Mouse (Mus musculus): ENCODE results near the gene Tstd1.

Tstd1 gene

DNA sequence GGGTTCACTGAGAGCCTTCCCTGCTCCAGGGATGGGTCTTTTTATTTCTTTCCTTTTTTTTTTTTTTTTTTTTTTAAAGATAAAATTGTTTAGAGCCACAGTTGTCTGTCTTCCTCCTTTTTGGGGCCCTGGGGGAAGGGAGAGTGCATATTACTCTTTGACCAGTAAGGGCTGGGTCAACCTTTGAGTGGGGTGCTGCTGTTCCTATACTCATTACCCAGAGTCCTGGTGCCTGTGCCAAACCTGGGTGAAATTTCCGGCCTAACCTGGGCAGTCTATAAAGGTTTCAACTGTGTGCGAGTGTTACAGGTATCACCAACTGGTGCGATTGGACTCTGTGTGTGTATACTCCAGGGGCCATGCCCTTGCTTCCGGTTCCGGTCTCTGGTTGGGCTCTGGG is at the start of gene Tstd1:
Gene Tstd1 (plus strand): TSS at position 213 of the 400 bp plus-strand sequence.
- no peak for DNase-seq (ENCODE audit: low spot score)

DNA sequence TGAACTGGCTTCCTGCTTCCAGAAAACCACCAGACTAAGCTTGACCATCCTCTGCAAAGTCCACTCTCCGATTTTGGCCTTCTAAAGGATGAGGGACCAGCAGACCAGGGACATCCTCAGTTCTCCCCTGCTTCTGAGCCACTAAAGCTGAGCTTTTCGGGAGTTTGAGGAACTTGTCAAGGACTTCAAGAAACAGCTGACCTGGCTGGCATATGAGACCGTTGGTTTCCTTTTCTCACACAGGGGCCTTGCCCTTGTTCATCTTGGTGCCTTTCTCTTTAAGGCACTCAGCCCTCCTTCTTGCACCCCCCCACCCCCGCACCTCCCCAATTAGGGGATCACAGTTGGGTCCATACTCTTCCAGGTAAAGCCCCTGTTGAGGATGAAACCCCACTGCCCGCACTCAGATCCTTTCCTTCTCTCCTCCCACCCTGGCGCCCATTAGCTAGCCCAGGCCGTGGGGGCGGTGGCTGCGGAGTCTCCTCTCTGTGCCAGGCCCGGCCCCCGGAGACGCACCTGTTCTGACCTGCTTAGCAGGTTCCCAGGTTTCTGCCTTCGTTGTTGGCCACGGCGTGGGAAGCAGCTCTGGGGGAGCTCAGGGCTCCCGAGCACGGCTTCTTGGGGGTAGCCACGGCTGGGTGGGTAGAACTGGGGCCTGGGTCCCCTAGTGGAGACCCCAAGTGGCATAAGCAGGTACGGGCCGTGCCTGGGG is 48.7 kb upstream of the Tstd1 start, which contains the start of gene Nectin4:
Gene Nectin4 (plus strand): TSS at position 255 of the 712 bp plus-strand sequence.
- peak; percentile 40 for DNase-seq (ENCODE audit: low spot score)

DNA sequence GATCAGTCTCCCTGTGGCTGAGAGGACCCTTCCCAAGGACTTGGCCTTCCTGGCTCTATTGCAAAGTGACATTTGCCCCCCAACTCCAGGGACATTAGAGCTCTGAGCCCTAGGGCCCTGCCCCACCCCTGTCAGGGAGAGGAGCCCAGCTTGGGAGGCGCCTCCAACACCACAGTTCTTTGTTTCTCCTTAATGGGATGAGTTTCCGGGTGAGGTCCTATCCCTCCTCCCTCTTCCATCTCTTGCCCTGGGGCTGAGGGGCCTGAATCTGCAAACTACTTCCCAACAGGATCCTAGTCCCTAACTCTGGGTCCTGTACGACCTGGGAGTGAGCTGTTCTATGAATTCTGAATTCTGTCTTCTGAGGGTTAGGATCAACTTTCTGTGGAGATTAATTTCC is 45.8 kb upstream of the Tstd1 start:
- DNase-seq (ENCODE audit: low spot score), result no peak

DNA sequence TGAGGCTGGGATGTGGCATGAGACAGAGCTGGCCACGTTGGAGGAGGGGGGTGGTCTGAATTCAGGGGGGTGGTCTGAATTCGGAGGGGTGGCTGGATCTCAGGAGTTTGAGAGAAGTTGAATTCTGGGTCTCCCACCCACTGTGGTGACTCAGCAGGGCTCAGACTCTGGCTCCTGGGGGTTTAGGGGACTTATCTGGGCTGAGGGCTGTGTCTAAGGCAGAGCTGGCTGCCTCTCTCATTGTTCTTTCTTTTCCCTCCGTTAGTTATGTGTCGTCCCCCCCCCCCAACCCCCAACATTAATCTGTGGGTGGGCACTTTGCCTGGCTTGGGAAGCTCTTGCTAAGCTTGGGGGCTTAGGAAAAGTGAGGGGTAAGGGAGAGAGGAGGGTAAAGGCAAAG is 44.7 kb upstream of the Tstd1 start:
- DNase-seq (ENCODE audit: low spot score), result no peak

DNA sequence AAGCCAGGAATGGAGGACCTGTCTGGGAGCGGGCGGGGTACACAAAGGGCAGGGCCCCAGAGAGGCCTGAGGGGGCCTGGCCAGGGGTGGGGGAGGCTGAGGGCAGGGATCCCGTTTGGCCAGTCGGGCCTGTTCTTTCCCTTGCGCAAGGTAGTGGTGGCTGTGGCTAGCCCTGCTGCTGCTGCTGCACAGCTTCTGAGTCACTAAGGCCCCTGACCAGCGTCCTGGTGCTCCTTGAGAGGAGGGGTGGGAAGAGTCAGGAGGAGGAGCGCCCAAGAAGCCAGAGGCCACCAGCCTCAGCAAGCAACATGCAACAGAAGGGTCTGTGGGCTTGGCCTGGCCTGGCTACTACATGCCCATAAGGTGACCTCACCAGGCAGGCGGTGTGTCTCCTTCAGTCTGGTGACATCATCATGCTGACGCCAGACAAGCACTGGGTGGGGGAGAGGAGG is 43.0 kb upstream of the Tstd1 start:
- DNase-seq (ENCODE audit: low spot score), result peak; percentile 64

DNA sequence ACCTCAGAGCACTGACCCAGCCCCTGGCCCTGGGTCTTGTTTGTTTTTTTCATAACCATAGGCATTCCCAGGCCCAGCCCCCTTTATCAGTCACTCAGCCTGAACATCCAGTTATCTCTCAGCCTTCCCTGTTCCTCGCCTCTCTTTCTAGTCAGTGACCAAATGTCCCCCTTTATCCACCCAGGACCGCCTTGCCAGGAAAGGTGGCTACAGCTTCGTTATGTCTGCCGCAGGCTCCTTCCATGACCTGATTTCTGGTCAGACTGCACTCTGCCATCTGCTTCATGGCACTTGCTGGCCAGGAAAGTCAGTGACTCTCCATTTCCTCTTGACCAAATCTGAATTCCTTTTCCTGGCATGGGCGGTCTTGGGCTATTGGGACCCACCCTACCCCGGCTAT is 40.4 kb upstream of the Tstd1 start:
- DNase-seq (ENCODE audit: low spot score), result no peak

DNA sequence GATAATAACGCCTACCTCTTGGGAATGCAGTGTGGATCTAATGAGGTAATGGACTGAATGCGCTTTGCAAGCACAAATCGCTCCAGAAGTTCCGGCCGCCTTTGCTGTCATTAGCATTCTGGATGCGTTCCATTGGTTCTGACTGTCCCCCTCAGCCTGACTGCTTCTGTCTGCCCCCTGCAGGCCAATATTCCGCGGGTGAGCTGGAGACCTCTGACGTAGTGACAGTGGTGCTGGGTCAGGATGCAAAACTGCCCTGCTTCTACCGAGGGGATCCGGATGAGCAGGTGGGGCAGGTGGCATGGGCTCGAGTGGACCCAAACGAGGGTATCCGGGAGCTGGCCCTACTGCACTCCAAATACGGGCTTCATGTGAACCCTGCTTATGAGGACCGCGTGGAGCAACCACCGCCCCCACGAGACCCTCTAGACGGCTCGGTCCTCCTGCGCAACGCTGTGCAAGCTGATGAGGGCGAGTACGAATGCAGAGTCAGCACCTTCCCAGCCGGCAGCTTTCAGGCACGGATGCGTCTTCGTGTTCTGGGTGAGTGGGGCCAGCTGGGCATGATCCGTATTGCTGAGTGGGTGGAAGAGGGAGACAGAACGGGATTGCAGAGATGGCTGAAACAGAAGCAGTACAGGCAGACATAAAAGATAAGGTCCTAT is 38.6 kb upstream of the Tstd1 start:
- DNase-seq (ENCODE audit: low spot score), result no peak

DNA sequence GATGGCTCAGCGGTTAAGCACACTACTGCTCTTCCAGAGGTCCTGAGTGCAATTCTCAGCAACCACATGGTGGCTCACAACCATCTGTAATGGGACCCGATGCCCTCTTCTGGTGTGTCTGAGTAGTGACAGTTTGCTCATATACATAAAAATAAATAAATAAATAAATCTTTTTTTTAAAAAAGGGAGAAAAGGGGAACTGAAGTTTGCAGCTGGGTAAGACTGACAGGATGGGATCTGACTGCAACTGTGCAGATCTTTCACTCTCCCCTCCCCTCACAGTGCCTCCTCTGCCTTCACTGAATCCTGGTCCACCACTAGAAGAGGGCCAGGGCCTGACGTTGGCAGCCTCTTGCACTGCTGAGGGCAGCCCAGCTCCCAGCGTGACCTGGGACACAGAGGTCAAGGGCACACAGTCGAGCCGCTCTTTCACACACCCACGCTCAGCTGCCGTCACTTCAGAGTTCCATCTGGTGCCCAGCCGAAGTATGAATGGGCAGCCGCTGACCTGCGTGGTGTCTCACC is 36.5 kb upstream of the Tstd1 start:
- DNase-seq (ENCODE audit: low spot score), result no peak

DNA sequence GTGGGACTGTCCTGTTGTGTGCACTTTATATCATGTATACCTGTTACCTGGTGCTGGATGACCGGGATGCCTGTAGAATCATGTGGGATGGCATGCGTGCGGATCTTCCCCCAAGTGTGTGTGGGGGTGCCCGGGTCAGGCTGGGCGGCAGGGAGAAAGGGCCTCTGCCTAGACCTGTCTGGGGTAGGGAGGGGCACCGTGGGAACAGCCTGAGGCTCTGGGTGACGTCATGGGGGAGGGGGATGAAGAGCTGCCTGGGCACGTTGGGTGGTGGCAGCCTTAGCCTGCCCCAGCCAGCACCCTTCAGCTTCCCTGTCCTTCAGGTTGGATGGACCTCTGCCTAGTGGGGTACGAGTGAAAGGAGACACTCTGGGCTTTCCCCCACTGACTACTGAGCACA is 34.3 kb upstream of the Tstd1 start:
- no peak for DNase-seq (ENCODE audit: low spot score)

DNA sequence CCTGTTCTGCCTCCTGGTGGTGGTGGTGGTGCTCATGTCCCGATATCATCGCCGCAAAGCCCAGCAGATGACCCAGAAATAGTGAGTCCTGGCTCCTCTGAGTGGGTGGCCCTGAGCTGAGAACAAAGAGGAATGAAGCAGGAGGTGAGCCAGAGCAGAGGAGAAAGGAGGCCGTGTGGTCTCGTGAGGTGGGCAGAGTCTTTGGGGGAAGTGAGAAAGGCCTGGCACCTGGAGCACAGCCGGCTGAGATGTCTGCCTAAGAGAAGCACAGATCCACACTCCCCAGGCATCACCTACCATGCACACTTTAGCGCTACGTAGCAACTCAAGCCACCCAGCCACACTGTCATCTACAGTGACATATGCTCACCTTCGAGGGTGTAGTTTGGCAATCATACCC is 33.5 kb upstream of the Tstd1 start:
- no peak for DNase-seq (ENCODE audit: low spot score)

DNA sequence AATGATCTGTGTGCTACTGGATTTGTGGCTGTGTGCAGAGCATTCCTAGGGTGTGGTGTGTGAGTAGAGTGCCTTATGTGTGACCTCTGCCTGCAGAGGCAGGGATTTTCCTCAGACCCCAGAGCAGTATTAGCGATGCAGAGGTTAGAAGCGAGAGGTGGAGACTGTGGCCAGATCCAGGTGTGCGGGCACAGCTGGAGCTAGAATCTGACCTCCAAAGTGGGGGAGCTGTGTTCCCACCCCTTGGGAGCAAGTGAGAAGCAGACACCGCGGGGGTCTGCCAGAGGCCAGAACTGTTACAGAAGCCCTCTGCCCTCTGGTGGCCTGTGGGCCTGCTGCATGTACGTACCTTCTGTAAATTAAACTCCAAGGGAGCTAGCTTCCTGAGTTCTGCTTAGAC is 31.6 kb upstream of the Tstd1 start:
- DNase-seq (ENCODE audit: low spot score), result no peak

DNA sequence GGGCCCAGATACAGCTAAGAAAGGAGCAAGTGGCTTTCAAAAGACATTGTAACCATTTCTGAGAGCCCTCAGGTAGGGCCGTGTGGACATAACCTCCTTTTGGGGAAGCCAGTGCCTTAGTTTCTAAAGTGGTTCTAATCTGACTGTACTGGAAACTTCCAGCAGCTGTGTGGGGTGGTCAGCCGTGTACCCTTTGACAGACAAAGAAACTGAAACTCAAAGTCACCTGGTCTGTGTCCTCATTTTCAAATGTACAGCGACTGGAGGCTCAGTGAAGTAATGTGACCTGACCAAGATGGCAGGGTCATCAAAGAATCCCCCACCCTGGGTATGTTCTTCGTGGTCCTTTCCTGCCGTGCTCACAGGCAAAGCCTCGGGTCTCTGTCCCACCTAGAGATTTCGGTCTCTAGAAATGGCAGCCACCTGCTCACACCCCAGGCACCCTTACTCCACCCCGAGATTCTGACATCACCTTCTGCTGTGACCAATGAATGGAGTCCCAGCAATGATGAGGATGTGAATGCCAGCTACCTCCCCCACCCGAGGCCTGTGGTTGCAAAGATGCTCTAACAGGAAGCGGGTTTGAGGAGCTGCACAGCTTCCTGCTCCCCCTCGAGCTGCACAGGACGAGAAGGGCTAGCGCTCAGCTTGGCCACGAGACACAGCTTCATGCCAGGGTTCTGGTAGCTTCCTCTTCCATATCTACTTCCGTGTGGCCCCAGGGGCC is 30.1 kb upstream of the Tstd1 start, which contains the start of gene Arhgap30:
Gene Arhgap30 (plus strand): TSS at position 579 of the 727 bp plus-strand sequence.
- DNase-seq (ENCODE audit: low spot score), result no peak

DNA sequence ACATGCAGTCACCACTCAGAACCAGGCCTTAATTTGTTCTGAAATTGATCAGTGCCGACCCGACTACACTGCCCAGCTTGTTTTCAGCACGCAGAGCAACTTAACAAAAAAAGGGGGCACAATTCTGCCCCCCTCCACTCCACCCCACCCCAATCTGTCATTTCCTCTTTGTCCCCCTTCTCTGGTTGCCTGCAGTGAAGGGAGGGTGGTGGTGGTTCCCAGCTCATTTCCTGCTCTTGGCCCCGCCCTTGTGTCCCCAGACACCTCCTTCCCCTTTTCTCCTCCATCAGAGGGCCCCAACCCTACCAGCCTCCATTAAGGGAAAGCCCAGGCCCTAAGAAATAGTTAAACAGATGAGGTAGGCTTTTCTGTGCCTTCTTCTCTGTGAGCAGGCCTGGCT is 28.6 kb upstream of the Tstd1 start:
- no peak for DNase-seq (ENCODE audit: low spot score)

DNA sequence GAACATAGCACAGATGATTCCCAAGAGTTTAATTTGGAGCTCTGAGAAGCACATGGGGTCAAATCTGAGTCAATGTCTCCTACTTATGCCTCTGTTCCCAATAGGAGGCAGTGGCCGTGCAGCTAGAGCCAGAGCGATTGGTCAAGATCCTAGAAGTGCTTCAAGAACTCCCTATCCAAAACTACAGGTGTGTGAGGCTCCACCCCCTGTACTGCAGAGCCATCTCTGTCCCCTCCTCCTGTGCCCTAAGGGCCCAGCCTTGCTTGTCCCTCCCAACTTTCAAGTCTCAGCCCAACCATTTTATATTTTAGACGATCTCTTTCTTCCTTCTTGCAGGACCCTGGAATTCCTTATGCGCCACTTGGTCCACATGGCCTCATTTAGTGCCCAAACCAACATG is 16.9 kb upstream of the Tstd1 start:
- DNase-seq (ENCODE audit: low spot score), result no peak

DNA sequence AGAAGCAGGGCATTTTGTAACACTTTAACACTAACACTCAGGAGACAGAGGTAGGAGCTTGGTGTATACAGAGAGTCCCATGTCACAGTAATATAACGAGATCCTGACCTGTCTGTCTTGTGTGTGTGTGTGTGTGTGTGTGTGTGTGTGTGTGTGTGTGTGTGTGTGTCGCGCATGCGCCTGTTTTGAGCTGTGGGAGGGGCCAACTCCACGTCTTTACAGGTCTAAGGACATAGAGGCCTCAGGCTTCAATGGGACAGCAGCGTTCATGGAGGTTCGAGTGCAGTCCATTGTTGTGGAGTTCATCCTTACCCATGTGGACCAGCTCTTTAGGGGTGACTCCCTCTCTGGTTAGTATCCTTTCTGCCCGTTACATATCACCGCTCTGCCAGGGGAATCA is 15.7 kb upstream of the Tstd1 start:
- DNase-seq (ENCODE audit: low spot score), result no peak

DNA sequence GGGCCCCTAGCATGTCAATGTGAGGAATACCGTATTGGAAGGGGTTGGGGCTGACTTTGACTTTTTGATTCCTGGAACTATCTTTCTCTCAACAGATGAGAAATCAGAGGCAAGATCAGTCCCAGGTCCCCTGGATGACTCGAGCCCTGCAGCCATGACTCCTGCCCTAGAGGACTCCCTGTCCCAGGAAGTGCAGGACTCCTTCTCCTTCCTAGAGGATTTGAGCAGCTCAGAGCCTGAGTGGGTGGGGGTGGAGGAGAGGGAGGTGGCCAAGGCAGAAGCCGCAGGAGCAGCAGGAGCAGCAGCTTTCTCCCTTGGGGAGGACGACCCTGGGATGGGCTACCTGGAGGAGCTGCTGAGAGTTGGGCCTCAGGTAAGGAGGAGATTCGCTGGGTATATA is 11.4 kb upstream of the Tstd1 start:
- no peak for DNase-seq (ENCODE audit: low spot score)

DNA sequence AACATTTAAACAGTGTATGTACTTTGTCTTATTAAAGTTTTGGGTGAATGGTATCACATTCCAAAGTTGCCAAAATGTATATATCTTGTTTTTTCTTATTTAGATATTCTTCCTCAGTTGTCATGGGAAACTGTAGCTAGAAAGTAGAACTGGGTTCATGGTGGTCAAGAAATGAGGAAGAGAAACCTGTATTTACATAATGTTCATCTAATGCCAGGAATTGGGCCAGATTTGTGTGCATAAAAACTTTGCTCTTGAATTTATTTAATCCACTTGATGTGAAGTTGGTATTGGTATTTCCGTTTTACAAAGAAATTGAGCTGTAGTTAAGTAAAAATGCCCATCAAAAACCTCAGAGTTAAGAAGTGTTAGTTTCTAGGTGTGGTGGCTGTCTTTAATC is 8.4 kb upstream of the Tstd1 start:
- DNase-seq (ENCODE audit: low spot score), result no peak

DNA sequence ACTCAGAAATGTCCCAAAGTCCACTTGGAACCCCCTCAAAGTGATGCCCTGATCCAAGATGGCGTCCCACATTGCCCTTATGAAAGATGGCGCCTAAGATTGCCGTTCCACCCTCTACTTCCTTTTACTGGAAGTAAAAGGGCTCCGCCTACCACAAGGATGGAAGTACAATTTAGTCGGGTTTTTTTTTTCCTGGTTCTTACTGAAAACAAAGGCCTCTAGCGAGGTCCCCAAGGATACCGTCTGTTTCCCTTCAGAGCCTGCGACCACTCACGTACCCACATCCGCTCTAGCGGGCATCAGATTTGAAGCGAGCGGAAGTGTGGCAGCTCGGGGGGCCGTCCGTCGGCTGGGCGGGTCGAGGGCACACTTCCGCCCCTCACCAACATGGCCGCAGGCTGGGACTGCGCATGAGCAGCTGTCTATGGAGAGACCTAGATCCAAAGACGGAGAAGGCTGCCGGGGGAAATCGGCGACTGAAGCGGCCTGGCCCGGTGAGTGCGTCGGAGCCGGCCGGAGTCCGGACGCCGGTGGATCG is 7.7 kb upstream of the Tstd1 start, which contains the start of gene Usf1:
Gene Usf1 (plus strand): TSS at position 367 of the 538 bp plus-strand sequence.
- peak; percentile 77 for DNase-seq (ENCODE audit: low spot score)

DNA sequence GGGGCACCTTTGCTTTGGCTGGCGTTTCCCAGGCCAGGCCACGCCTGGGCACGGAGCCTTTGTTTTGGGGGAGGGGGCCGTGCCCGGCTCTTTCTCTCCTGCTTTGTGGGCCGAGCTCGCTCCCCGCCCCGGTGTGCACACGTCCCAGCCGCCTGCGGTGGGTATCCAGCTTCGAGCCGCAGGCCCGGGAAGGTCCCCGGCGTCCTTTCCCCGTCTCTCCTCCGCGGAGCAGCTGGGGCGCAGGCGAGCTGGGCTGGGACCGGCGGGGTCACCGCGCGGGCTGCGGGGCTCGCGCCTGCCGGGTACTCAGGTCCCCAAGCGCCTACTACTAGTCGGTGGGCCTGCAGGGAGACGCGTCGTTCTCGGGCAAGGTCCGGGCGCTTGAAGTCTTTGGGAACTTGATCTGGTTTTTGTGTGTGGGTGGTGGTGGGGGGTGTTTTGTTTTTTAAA is 7.2 kb upstream of the Tstd1 start:
- no peak for DNase-seq (ENCODE audit: low spot score)

DNA sequence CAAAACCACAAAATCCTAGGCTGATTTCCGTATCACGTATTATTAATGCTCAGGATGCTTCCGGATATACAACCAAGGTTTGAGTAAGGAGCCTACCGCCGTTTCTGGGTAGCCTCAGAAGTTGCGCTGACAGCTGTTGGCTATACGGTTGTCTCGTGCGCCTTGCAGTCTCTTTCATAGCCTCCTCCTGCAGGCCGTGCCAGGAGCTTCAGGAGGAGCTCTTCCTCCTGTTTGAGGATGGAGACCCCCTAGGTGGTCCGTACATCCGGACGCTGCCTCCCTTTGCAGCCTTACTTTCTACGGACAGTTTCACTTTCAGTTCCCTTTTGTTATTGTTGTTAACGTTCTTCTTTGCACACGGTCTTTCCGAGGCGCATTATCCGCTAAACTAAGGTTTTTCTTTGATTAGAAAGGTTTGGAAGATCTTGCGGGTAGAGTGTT is 6.7 kb upstream of the Tstd1 start:
- no peak for DNase-seq (ENCODE audit: low spot score)

DNA sequence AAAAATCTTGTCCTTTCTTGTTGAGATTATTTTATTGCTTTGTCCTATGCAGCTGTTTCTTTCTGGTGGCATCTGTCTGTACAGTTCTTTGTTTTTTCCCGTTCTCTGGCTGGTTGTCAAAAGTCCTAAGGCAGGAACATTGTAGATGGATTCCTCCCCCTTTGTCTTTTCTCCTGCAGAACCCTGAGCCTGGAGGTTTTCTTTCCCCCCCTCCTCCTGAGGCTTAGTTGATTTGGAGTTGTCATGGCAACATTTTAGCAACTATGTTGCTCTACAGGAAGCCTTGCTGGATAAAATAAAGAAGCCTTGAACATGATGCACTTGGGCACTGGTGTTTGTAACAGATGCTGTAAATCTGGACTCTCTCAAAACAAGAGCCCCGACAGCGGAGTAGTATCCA is 6.2 kb upstream of the Tstd1 start:
- DNase-seq (ENCODE audit: low spot score), result no peak

DNA sequence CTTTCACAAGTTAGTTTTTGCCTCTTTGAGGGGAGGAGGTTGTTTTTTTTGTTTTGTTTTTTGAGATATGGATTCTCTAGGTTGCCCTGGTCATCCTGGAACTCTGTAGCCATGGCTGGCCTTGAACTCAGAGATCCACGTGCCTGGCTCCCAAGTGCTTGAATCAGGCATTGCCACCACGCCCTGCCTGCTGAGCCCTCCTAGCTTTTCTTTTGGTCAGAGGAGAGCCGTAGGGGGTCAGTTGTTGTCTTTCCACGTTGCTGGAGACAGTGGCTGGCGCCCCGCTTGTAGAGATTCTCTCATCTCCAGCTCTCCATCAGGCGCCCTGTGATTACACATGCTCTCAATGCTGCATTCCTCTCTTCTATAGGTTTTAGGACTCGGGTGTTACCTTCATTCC is 5.1 kb upstream of the Tstd1 start:
- no peak for DNase-seq (ENCODE audit: low spot score)
